Mouse (Mus musculus) embryonic facial prominence, embryonic 14.5 days (tissue): Measurements from ENCODE around the gene Slc27a4. TPM values are rescaled to one million over a fixed set of nuclear protein-coding genes. Genes with fewer than 3 reads are reported as not detected.

Experiments
- ATAC-seq: fragments of 200-750 bp; cut with Nextera tagmentation; 2 replicates; pipeline ENCODE4 v1.8.0; 2017; ENCODE audit warnings: low read depth, moderate number of reproducible peaks, moderate TSS enrichment
- DNase-seq: peaks from one replicate; pipeline ENCODE4 v3.0.0-alpha.2; 2015; ENCODE audit warnings: low spot score
- H3K27ac ChIP-seq: fragments of 300-500 bp; sonication (generic); replicated peaks from 2 replicates; pipeline ENCODE4 v1.5.1; 2014; ENCODE audit warnings: low read depth, mild to moderate bottlenecking, low read length, moderate library complexity
- H3K27me3 ChIP-seq: fragments of 300-500 bp; sonication (generic); replicated peaks from 2 replicates; pipeline ENCODE4 v1.6.1; 2014; ENCODE audit warnings: low read length; ENCODE audit not compliant: control insufficient read depth, insufficient read depth
- H3K36me3 ChIP-seq: fragments of 300-500 bp; sonication (generic); 2 replicates; pipeline ENCODE4 v1.6.1; 2014; ENCODE audit warnings: low read length, mixed read lengths; ENCODE audit not compliant: control insufficient read depth, insufficient read depth
- H3K4me1 ChIP-seq: fragments of 300-500 bp; sonication (generic); 2 replicates; pipeline ENCODE4 v1.6.1; 2014; ENCODE audit warnings: antibody characterized with exemption, low read length; ENCODE audit not compliant: control insufficient read depth, insufficient read depth
- H3K4me2 ChIP-seq: fragments of 300-500 bp; sonication (generic); 2 replicates; pipeline ENCODE4 v1.6.1; 2014; ENCODE audit warnings: low read depth, mild to moderate bottlenecking, low read length, moderate library complexity, mixed read lengths
- H3K4me3 ChIP-seq: fragments of 300-500 bp; sonication (generic); 2 replicates; pipeline ENCODE4 v1.5.1; 2014; ENCODE audit warnings: low read depth, mild to moderate bottlenecking, low read length
- H3K9ac ChIP-seq: fragments of 300-500 bp; sonication (generic); 2 replicates; pipeline ENCODE4 v1.6.1; 2014; ENCODE audit warnings: low read depth, mild to moderate bottlenecking, low read length, moderate library complexity, mixed read lengths
- H3K9me3 ChIP-seq: fragments of 300-500 bp; sonication (generic); 2 replicates; pipeline ENCODE4 v1.6.1; 2016; ENCODE audit warnings: low read length; ENCODE audit not compliant: control insufficient read depth
- WGBS: fragments of 180-500 bp; shearing (Covaris S2); extraction: QIAGEN DNeasy Blood & Tissue Kit; methylation state at CpG from one replicate; pipeline ENCODE4 v1.1.7; 2014; 5-methylcytosine and 5-hydroxymethylcytosine counted together
- polyA plus RNA-seq: library from polyadenylated mRNA; unstranded; fragments of >200 nt; fragmentation: Nextera tagmentation; extraction: Ambion mirVana; gene quantifications from 2 replicates; pipeline ENCODE4 v1.2.1, GENCODE M21; 2014

Gene Slc27a4
- polyA plus RNA-seq, 1 experiment from 2014 or later = 15.0 TPM

DNA sequence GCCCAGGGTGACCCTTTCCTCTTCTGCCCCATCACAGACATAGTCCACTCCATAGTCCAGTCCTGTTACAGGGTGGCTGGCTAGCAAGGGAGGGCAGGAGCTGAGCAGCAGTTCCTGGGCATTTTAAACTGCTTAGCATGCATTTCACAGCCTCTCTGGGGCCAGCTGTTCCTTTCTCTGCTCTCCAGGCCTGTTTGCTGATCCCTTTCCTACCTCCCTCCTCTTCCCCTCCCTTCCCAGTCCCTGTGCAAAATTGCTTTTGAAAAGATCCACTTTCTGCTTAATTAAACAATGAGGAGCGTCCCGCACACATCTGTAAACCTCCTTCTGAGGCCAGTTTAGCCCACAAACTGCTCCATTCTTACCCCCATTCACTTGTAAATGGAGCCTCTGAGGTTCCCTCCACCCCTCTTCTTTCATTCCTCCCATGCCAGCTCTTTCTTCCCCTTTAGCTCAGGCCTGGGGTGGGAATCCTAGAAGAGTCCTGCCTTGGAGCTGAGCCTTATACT, 33.0 kb downstream of the Slc27a4 start:
- H3K36me3 ChIP-seq = peaks cover 52% of the 10 kb centered on the region

DNA sequence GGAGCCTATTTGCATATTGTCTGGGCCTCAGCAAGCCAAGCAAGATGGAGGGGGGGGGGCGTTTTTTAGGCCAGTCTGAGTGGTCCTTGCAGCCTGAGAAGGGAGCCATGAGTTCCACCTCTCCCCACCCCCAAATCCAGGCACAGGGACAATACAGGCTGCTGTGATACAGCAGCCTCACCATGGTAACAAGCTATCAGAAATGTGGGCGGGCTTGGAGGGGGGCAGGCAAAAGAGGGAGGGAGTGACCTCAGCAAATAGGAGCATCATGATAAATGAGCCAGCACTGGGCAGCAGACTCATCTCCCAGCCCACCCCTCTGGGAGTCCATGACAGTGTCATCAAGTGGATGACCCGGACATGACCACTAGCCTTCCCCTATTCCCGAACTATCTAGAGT, 37.0 kb downstream of the Slc27a4 start:
- Histone ChIP-seq H3K9ac (no peak overlapping the region), H3K36me3 (peaks cover 59% of the 10 kb centered on the region), H3K9me3 (no peaks in the 10 kb centered on the region), H3K27ac (no peak overlapping the region), H3K4me2 (no peak overlapping the region), H3K27me3 (peaks cover 16% of the 10 kb centered on the region), H3K4me1 (no peaks in the 10 kb centered on the region), H3K4me3 (no peak overlapping the region)
- 49% methylated on average over 4 of the region's 4 CpGs for WGBS
- DNase-seq = no peak
- ATAC-seq = no peak; the same call in 1 of the 2 replicates

More for the DNA sequence above, 33.0 kb downstream of the Slc27a4 start:
- Histone ChIP-seq H3K9me3 (no peaks in the 10 kb centered on the region), H3K27me3 (no peaks in the 10 kb centered on the region), H3K9ac (no peak overlapping the region), H3K4me3 (no peak overlapping the region), H3K4me1 (no peaks in the 10 kb centered on the region), H3K4me2 (no peak overlapping the region), H3K27ac (no peak overlapping the region)
- ATAC-seq = no peak
- no peak for DNase-seq
- WGBS = 39% methylated on average over 2 of the region's 2 CpGs

DNA sequence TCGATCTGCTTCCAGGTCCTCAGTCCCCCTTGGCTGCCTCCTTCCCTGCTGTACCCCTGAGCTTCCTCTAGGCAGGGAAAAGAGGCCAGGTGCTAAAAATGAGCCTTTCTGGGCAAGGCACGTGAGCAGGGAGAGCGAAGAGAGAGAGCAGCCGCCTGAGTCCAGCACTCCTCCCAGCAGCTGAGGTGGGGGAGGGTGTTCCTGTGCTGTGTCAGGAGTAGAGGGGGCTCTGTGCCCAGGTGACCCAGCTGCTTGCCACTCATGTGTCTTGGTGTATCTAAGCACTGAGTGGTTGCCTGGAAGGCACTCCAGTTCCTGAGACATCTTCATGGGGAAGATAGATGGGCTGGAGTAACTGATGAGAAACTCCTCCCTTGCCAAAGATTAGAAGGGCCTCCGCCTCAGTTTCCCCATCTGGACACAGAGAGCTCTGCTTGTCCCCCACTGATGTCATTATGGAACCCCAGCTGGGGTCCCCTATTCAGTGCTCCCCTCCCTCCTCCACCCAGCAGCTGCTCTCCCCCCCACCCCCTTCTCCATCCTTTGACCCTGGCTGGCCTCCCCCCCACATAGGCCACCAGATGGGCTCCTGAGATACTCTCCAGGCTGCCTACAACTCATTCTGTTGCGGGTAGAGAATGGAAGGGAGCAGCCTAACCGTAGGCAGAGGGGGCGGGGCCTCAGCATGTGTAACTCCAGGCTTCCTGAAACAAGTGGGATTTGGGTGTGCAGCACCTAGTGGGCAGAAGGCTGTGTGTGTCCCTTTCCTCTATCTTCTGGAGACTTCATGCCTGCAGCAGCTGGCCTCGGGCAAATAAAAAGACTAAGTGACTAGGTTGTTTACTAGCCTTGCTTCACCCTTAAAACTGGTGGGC, 41.0 kb downstream of the Slc27a4 start:
- no peak for DNase-seq

DNA sequence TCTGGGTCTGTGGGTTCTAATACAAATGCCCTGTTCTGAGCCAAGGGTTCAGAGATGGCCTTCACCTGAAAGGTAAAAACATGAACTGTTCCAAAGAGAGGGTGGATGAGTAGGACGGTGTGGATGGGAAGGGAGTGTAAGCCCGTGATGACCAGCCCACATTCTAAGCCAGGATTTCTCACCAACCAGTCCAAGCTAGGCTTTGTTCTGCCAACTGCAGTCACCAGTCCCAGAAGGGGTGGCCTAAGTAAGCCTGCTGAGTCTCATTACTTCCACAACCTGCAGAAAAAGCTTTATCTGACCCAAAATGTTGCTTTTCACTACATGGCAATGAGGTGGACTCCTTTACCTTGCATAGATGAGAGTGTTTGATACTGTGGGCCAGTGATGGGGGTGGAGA, 41.7 kb downstream of the Slc27a4 start:
- ATAC-seq (no peak), DNase-seq (no peak)
- no peak overlapping the region for H3K9ac ChIP-seq
- H3K4me2 ChIP-seq = no peak overlapping the region
- no peaks in the 10 kb centered on the region for H3K9me3 ChIP-seq
- 81% methylated on average over 2 of the region's 2 CpGs for WGBS
- peaks cover 49% of the 10 kb centered on the region for H3K27me3 ChIP-seq
- H3K36me3 ChIP-seq = peaks cover 28% of the 10 kb centered on the region
- no peak overlapping the region for H3K4me3 ChIP-seq
- 0 out of 2 replicates have a peak, but pooled peaks cover 2% of the 10 kb centered on the region for H3K4me1 ChIP-seq
- H3K27ac ChIP-seq = no peak overlapping the region

More for the DNA sequence above, 41.0 kb downstream of the Slc27a4 start:
- no peak for ATAC-seq
- WGBS = 66% methylated on average over 9 of the region's 9 CpGs
- H3K4me1 ChIP-seq = 0 out of 2 replicates have a peak, but pooled peaks cover 2% of the 10 kb centered on the region
- H3K36me3 ChIP-seq = peaks cover 34% of the 10 kb centered on the region
- no peak overlapping the region for H3K4me2 ChIP-seq
- peaks cover 49% of the 10 kb centered on the region for H3K27me3 ChIP-seq
- no peak overlapping the region for H3K9ac ChIP-seq
- H3K9me3 ChIP-seq = no peaks in the 10 kb centered on the region
- H3K4me3 ChIP-seq = no peak overlapping the region
- H3K27ac ChIP-seq = no peak overlapping the region

DNA sequence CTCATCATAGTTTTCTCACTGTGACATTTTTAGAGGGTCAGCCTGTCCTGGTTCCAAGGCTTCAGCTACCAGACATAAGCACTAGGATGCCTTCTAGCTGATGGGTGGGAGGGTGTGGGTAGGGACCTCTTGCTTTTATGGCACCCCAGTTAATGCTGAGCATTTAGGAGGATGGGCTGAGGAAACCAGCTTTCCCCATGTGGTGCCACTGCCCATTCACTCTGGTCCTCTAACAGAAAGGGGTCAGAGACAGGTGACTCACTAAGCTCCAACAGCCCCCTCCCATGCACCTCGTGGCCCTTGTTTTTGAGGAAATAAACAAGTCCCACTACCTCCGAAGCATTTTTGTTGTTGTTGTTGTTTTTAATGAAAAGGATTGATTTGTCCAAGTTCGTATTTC, 42.2 kb downstream of the Slc27a4 start:
- Histone ChIP-seq H3K4me3 (no peak overlapping the region), H3K4me2 (no peak overlapping the region), H3K36me3 (peaks cover 28% of the 10 kb centered on the region), H3K4me1 (peaks cover 2% of the 10 kb centered on the region; the same call in 1 of the 2 replicates), H3K27me3 (peaks cover 49% of the 10 kb centered on the region), H3K9me3 (no peaks in the 10 kb centered on the region), H3K27ac (no peak overlapping the region), H3K9ac (no peak overlapping the region)
- 20% methylated on average over 3 of the region's 3 CpGs for WGBS
- ATAC-seq (no peak), DNase-seq (no peak)

DNA sequence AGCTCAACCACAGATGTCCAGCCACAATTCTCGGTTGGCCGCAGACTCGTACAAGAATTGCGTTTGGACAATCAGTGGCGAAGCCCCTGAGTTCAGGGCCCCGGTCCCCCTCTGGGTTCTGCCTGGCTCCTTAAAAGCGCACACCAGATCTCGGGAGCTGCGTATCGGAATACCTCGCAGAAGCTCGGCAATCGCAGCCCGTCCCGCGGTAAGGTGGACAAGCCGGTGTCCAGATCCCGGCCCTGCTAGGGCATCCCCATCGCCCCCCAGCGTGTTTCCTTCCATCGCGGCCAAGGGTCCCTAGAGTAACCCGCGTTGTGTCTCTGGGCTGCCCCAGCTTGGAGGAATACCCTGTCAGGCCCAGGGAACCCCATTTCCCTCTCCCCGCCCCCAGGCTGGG, 43.2 kb downstream of the Slc27a4 start:
- ATAC-seq (no peak), DNase-seq (no peak)
- peak overlapping the region; percentile 26 for H3K4me3 ChIP-seq
- H3K9me3 ChIP-seq = no peaks in the 10 kb centered on the region
- H3K36me3 ChIP-seq = peaks cover 28% of the 10 kb centered on the region
- H3K27me3 ChIP-seq = peaks cover 51% of the 10 kb centered on the region
- no peak overlapping the region for H3K27ac ChIP-seq
- peaks cover 2% of the 10 kb centered on the region; the same call in 1 of the 2 replicates for H3K4me1 ChIP-seq
- H3K4me2 ChIP-seq = peak overlapping the region; percentile 54
- peak overlapping the region; percentile 20; the same call in 1 of the 2 replicates for H3K9ac ChIP-seq
- 12% methylated on average over 24 of the region's 25 CpGs for WGBS

DNA sequence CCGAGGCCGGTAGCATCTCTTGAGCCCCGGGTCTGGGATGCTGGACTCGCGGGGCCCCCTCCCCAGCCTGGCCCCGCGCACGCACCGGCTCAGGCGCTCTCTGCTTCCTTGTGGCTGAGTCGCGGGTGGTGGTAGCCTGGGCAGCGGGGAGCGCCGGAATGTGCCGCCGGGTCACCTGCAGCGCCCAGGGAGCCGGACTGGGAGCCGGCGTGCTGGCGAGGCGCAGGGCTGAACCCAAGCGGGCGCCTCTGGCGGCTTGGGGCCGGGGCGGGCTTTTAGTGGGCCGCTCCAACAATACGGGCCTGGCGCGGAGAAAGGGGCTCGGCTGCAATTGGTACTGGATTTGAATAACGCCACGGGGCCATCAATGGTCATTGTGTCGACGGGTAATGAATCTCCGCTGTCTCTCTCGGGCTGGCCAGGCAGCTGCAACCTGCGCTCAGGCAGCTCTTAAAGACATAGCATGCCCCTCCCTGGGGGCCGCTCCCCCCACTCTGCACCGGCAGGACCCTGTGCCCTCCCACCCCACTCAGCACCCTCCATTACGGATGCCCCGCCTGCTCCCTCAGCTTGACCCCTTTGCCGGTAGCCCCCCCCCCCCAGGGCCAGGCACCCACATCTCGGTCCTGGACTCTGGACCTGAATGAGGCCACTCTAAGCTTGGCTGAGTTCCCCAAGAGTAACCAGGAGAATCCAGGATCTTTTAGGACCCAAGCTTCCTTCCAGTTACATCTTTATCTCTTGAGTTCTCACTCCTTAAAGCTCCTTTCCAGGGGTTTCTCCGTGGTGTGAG, 43.8 kb downstream of the Slc27a4 start:
- WGBS = 7% methylated on average over 27 of the region's 47 CpGs
- no peak overlapping the region for H3K27ac ChIP-seq
- H3K9ac ChIP-seq = peak overlapping the region; percentile 20; the same call in 1 of the 2 replicates
- peak overlapping the region; percentile 54 for H3K4me2 ChIP-seq
- H3K4me3 ChIP-seq = peak overlapping the region; percentile 26
- peaks cover 52% of the 10 kb centered on the region for H3K27me3 ChIP-seq
- no peak for DNase-seq
- H3K36me3 ChIP-seq = peaks cover 24% of the 10 kb centered on the region
- ATAC-seq = no peak
- H3K4me1 ChIP-seq = peaks cover 2% of the 10 kb centered on the region; the same call in 1 of the 2 replicates
- no peaks in the 10 kb centered on the region for H3K9me3 ChIP-seq

DNA sequence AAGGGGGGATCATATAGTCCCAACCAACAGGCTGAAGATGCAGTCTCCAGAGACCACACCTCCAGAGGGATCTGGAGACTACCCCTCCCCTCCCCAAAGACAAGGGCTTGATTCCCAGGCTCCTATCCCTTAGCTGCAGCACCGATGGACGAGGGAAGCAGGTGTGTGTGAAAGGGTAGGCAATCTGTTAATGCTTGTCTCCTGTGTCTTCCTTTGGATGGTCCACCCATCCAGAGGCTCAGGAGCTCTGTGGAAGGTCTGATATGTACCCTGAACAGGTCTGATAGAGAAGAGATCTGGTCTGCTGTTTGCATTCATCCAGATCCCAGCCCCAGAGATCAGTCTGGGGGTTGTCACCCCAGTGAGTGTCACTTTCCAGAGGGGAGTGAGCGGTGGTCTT, 44.5 kb downstream of the Slc27a4 start:
- Histone ChIP-seq H3K4me1 (peaks cover 2% of the 10 kb centered on the region; the same call in 1 of the 2 replicates), H3K27me3 (peaks cover 52% of the 10 kb centered on the region), H3K9me3 (no peaks in the 10 kb centered on the region), H3K27ac (no peak overlapping the region), H3K36me3 (peaks cover 19% of the 10 kb centered on the region), H3K9ac (no peak overlapping the region), H3K4me3 (no peak overlapping the region), H3K4me2 (no peak overlapping the region)
- ATAC-seq (no peak), DNase-seq (no peak)
- 51% methylated on average over 3 of the region's 3 CpGs for WGBS
